Mouse (Mus musculus): Measurements from ENCODE around the gene Bhlhe41.

Bhlhe41 gene

DNA sequence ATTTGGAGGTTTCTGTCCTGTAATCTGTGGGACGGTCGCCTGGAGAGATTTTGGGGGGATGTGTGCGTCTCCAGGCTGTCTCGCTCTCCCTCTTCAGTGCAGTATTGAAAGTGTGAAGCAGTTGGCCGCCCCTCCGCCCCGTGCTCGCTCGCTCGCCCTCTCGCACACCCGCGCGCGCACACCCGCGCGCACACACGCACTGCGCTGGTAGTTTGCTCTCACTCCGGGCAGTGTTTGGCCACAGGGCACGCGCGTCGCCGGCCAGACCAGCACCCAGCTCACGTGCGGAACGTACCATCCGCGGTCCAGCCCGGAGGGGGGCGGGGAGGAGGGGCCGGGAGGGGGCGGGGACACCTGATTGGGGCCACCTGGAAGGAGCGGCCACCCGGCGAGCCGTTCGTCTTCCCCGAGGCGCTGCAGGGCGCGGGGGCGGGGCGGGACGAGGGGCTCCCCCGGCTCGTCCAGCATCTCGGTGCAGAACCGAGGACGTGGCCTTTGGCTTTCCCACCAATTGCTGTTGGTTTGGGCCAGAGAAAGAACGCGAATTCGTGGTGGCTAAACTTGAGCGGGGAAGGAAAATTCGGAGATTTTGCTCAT is at the start of gene Bhlhe41:
Gene Bhlhe41 (minus strand): TSS at position 270 of the 597 bp plus-strand sequence.
- peak; percentile 92 for DNase-seq

DNA sequence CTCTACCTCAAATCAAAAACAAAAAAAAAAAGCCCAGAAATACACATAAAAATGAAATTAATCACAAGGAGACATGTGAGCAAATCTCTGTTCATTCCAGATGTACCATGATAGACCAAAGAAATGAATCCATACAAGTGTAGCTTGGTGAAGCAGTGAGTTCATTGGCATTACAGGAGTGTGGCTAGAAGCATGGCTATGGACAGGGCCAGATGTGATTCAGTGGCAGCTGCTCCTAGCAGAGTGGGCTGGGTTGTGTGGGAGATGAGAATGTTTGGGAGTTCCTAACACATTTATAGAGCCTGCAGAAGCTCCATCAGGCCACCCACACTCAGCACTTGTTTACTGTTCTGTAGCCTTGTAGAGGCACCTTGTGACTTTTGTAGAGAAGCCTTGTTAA is 46.9 kb upstream of the Bhlhe41 start:
- no peak for DNase-seq

DNA sequence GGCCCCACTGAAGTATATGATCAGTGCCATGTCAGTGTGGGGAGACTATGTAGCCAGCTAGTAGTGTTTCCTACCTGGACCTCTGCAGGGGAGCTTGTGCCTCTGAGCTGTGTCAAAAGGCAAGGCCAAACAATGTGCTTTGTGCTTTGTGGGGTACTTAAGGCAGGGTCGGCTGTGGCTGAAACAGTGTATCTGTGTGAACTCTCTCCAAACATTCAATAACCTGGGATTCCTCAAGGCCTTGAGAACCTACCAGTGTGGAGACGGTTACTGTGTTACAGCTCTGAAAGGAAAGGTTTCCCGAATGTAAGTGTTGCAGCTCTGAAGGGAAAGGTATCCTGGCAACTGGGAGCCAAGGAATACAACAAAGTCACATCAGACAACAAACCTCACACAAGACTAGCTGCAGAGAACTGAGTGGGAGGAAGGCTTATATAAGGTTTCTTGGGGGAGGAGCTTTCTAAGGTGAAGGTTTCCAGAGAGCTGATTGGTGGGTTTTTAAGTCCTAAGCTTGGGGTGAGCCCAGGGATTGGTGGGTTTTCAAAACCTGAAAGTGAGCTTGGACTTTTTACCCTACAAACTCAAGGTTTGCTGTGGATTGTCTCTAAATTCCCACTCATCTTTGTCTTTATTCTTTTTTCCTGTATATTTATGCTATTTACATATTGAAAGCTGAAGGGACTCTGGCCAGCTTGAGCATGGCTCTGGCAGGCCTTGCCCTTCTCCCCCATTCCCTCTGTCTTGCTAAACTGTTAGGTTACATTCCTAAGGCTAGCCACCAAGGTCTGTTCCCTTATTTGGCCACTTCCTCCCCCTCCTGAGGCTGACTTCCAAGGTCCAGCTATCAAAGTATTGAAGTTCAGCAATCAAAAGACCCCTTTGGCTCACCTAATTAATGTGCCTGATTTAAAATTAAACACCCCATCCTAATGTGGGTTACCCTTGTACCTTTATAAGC is 45.4 kb upstream of the Bhlhe41 start:
- no peak for DNase-seq

DNA sequence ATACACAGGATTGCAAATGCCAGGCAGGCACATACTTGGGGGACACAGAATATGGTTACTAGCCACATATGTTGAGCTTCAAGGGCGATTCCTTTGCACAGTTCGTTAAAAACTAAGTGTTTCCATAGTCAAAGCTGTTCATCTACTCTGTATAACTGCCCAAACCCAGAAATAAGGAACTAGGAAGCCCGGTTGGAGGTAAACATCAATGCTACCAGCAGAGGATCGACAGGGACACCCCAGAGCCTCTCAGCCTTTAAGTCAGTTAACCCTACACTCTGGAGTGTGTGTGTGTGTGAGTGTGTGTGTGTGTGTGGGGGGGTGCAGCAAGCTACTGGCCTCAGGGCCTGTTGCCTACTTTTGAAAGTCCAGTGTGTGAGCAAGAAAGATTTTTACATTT is 44.6 kb upstream of the Bhlhe41 start:
- no peak for DNase-seq

- no peak for DNase-seq
Observed at GRCm38 (mm10) chr6:145906096-145906890, 40.9 kb upstream of the Bhlhe41 start.

GRCm38 (mm10) chr6:145904616-145905015 is 39.3 kb upstream of the Bhlhe41 start:
- no peak for DNase-seq

DNA sequence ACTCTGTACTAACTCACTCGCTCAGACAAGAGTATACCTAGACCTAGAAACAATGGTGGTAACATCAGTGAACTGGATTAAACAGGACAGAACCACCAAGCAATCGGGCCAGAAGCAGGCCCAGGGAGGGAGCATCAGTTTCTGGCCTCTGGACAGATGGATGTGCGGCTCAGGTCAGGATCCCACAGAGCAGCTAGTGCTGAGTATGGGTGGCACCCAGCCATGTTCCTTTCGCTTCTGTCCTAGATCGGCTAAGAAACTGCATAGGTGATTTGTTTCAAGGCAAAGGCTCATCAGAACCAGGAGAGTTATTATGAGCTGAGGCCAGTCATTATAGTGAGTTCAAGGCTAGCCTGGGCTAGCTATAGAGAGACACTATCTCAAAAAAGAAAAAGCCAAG is 38.8 kb upstream of the Bhlhe41 start:
- peak; percentile 20 to 22 for DNase-seq

- no peak for DNase-seq
Observed at GRCm38 (mm10) chr6:145894669-145895342, 29.4 kb upstream of the Bhlhe41 start.

DNA sequence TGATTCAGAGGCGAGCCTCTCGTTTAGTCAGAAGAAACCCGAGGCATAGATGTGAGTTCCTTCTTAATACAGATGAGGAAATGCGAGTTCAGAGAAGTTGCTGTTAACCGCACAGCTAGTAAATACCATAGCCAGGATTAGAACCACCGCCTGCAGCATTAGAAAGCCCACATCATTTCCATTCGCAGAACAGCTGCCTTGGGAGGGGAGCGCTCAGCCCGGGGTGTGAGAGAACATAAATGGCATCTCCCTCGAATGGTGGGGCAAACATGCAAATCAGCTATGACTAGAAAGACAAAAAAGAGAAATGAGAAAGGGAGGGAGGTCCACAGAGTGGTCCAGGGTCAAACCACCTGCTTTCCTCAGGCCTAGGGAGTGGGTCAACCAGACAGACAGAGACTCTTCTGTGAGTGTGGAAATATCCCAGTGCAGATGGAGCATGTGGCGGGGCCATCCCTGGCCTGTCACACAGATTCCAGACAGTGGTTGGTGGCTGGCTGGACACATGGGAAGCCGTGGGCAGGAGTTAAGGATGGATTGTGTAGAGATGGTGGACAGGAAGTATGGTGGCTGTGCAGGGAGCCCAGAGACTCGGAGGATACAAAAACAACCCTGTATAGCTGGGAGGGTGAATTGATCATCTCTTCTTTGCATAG is 28.1 kb upstream of the Bhlhe41 start:
- DNase-seq: no peak

DNA sequence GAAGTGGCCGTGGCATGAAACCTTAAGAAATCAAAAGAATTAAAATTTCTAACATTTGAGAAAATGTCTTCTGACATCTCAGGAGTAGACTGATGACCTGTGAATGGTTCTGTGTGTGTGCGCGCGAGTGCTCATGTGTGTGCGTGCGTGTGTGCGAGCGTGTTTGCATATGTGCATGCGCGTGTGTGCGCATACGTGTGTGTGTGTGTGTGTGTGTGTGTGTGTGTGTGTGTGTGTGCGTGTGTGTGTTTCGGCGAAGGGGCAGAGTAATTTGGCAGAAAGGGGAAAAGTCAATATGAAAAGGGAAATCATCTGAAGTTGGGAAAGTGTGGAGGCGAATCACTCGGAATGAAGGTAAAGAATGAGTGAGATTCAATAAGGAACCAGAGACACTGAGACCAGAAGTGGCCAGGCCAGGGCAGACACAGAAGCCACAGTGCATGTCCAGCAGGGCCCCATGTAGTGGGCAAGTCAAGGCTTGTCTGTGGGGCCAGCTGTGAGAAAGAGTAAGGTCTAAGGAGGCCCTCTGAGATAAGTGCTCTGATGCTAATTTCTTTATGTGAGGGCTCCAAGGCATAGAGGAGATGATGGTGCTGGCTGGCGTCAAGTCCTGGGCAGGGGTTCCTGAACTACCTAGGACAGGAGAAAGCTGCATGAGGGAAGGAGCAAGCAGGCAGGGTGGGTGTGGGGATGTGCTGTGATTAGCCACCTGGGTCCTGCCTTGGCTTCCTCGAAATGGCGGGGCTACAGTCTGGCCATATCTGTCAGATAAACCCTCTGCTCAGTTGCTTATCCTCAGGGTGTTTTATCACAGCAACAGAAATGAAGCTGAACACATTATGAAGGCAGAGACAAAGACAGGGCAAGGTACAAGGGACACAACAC is 27.3 kb upstream of the Bhlhe41 start:
- no peak for DNase-seq

- no peak for DNase-seq
Observed at GRCm38 (mm10) chr6:145891951-145892350, 26.6 kb upstream of the Bhlhe41 start.

DNA sequence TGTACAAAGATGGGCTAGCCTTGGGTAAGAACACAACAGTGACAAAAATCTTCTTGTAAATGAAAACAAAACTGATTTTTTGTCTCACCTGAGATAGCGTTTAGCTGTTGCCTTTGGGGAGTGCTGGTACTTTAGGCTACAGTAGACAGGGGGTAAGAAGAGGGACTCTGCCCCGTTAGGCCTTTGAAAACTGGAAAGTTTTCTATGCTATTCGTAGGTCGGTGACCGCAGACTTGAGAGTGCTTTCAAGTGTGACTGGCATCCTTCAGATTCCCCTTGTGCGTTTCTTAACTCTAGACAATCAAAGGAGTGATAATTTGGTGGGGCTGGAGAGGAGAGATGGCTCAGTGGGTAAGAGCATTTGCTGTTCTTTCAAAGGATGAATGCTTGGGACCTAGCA is 22.4 kb upstream of the Bhlhe41 start:
- no peak for DNase-seq

GRCm38 (mm10) chr6:145886277-145886676 is 20.9 kb upstream of the Bhlhe41 start:
- DNase-seq: no peak

DNA sequence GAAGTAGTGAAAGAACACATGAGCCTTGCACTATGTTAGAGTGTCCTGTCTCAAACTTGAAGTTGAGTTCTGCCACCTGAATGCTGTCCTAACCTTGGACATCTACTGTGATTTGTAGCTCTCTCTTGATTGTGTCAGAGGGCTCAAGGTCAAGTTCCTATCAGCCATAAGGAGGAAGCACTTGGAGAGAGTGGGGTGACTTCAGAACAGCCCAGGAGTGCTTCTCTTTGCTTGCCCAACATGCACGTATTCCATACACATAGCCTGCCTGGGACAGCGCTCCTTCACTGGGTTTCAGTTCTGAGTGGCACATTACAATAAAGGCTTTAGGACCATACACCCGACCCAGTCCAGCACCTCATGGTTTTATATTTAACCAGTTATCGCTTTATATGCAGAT is 19.7 kb upstream of the Bhlhe41 start:
- DNase-seq: no peak

DNA sequence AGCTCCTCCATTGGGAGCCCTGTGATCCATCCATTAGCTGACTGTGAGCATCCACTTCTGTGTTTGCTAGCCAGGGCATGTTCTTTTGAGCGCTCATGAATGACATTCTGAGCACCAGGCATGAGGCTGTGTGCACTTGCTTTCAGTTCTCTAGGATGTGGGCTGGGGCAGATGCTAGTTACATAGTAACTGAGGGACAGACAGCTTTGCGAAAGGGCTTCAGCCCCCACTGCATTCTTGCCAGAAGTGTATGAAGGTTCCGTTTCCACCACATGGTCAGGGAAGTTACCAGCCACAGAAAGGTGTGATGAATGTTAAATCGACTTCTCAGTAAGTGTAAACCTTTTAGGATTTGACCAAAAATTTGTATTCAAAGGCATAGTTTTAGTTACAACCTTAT is 18.3 kb upstream of the Bhlhe41 start:
- no peak for DNase-seq

DNA sequence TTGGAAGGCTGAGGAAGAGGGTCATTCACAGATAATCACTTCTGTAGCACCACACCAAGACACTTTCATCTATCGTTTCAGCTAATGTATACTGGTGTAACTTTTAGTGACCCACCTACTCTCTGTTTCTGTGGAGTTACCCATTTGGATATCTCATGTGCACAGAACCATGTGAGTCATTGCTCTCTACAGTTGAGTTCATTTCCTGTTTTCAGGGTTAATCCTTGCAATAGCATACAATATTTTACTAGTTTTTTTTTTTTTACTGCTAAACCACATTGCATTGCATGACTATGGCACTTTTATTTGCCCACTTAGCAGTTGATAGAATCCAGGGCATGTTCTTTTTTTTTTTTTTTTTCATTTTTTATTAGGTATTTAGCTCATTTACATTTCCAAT is 17.7 kb upstream of the Bhlhe41 start:
- no peak for DNase-seq

- DNase-seq: no peak
Observed at GRCm38 (mm10) chr6:145880609-145881008, 15.3 kb upstream of the Bhlhe41 start.

- DNase-seq: peak; percentile 39 to 60
Observed at GRCm38 (mm10) chr6:145876986-145877735, 11.8 kb upstream of the Bhlhe41 start.

GRCm38 (mm10) chr6:145873354-145873753 is 8.0 kb upstream of the Bhlhe41 start:
- no peak for DNase-seq

DNA sequence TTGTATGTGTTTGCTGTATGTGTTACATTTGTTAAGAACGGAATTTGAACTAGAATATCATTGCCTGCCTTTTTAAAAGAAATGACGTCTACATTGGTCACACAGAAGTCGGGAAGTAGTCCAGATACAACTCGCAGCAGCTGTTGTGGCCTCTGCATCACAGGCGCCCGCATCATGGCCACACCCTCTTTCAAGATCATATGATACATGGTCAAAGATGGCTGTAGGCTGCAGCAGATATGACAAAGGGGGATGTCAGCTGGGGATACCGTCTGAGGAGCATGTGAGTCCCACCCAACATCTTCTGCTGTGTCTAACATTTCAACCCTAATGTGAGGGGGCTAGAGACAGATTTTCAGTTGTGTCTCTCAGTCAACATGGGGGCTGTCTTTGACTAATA is 6.7 kb upstream of the Bhlhe41 start:
- no peak for DNase-seq

Data from cerebellum, postnatal 14 days (tissue).